Mouse (Mus musculus): Measurements from ENCODE around the gene Il1r2. TPM values are rescaled to one million over a fixed set of nuclear protein-coding genes. Genes with fewer than 3 reads are reported as not detected.

Il1r2 gene
- polyA plus RNA-seq, 1 experiment from 2014 or later: 5.1 TPM

- no peak overlapping the region for H3K27ac ChIP-seq
- H3K4me1 ChIP-seq: no peaks in the 10 kb centered on the region
- no peak overlapping the region for H3K9ac ChIP-seq
- H3K27me3 ChIP-seq (replicated peaks): no peaks in the 10 kb centered on the region
- H3K4me3 ChIP-seq (replicated peaks): no peak overlapping the region
- no peak overlapping the region for H3K4me2 ChIP-seq
- no peak for ATAC-seq (ENCODE audit: insufficient read depth, low FRiP score, low read depth)
- no peaks in the 10 kb centered on the region for H3K36me3 ChIP-seq
- WGBS: 83% methylated on average over 5 of the region's 5 CpGs
- no peaks in the 10 kb centered on the region for H3K9me3 ChIP-seq
Measured at GRCm38 (mm10) chr1:40107971-40108749, 34.3 kb downstream of the Il1r2 start.

GRCm38 (mm10) chr1:40109736-40110135, 35.9 kb downstream of the Il1r2 start:
- H3K4me1 ChIP-seq: no peaks in the 10 kb centered on the region
- no peak overlapping the region for H3K9ac ChIP-seq
- no peak overlapping the region for H3K4me2 ChIP-seq
- H3K4me3 ChIP-seq (replicated peaks): no peak overlapping the region
- no peaks in the 10 kb centered on the region for H3K27me3 ChIP-seq (replicated peaks)
- ATAC-seq (ENCODE audit: insufficient read depth, low FRiP score, low read depth): peak; percentile 58; the same call in 1 of the 2 replicates
- no peaks in the 10 kb centered on the region for H3K36me3 ChIP-seq
- no peaks in the 10 kb centered on the region for H3K9me3 ChIP-seq
- no peak overlapping the region for H3K27ac ChIP-seq
- WGBS: 57% methylated on average over 6 of the region's 6 CpGs

DNA sequence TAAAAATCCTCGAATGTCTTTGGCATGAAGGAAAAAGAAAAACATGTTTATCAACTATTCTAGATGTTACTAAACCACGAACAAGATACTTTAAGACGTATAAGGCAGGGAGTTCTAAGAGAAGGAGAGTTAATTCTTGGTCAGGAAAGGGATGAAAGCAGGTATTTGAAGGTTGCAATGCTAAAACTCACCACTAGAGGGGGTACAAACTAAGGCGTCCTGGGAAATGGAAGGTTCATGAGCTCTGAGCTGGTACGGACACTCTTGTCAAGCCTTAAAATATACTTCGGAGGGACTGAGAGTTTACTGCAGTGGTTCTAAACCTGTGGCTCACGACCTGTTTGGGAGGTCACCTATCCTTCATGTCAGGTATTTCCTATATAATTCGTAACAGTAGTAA, 41.4 kb downstream of the Il1r2 start:
- Histone ChIP-seq H3K36me3 (no peaks in the 10 kb centered on the region), H3K4me2 (no peak overlapping the region), H3K9ac (no peak overlapping the region), H3K4me1 (no peaks in the 10 kb centered on the region), H3K9me3 (no peaks in the 10 kb centered on the region), H3K27ac (no peak overlapping the region), H3K4me3 (replicated peaks) (no peak overlapping the region), H3K27me3 (replicated peaks) (no peaks in the 10 kb centered on the region)
- 44% methylated on average over 8 of the region's 8 CpGs for WGBS
- no peak for ATAC-seq (ENCODE audit: insufficient read depth, low FRiP score, low read depth)

DNA sequence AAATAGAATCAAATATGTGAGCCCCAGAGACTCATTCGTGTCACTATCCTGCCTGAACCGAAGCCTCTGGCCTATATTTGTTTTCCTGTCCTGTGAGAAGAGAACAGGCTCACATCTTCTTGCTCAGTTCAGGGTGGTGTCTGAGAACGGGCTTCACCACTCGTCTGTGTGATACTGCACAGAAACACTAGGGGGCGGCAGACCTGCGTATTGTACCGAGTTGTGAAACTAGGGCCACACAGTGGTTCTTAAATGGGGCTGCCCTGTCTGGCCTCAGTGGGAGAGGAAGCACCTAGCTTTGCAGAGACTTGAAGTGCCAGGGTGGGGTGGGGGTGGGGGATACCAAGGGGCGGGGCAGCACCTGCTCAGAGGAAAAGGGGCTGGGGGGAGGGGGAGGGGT, 42.5 kb downstream of the Il1r2 start:
- Histone ChIP-seq H3K27me3 (replicated peaks) (no peaks in the 10 kb centered on the region), H3K4me1 (no peaks in the 10 kb centered on the region), H3K9ac (no peak overlapping the region), H3K36me3 (no peaks in the 10 kb centered on the region), H3K27ac (no peak overlapping the region), H3K4me2 (no peak overlapping the region), H3K4me3 (replicated peaks) (no peak overlapping the region), H3K9me3 (no peaks in the 10 kb centered on the region)
- WGBS: 5% methylated on average over 7 of the region's 8 CpGs
- peak; percentile 58 for ATAC-seq (ENCODE audit: insufficient read depth, low FRiP score, low read depth)

DNA sequence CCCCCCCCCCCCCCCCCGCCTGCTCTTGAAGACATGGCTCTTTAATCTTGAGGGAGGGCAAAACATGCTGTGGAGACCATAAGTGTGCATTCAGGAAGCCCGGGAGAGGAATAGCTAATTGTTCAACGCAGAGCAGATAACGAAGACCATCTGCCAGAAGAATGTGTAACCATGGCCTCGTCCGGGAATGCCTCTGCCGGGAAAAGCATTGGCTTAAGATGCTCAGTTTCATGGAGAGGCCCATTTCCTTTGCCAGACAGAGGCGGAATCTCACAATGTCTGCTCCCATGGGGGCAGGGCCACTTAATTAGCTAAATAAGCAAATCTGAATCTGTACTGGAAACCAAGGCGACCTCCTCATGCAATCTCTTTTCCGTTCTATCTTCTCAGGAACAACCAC, 43.7 kb downstream of the Il1r2 start:
- 0 out of 2 replicates have a peak, but pooled peaks have one; percentile 25 for ATAC-seq (ENCODE audit: insufficient read depth, low FRiP score, low read depth)

DNA sequence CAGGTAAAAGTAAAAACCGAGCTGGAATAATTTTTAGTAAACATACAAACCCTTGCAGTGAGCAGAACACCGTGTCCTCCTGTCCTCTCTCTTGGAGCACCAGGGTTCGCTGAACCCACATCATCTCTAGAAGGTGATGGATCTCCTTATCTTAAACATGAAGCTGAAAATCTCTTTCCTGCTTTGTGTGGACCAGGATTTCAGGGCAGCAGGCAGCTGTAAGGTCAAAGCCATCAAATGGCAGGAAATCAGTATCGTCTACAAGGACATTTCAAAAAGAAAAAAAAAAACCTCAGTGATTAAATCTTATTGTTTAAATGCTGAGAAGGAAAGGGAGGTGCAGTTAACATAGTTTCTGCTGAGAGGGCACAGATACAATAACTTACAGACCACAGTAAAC, 50.4 kb downstream of the Il1r2 start:
- WGBS: 53% methylated on average over 4 of the region's 4 CpGs
- Histone ChIP-seq H3K9me3 (no peaks in the 10 kb centered on the region), H3K27ac (no peak overlapping the region), H3K4me1 (no peaks in the 10 kb centered on the region), H3K4me2 (no peak overlapping the region), H3K9ac (no peak overlapping the region), H3K4me3 (replicated peaks) (no peak overlapping the region), H3K36me3 (no peaks in the 10 kb centered on the region), H3K27me3 (replicated peaks) (no peaks in the 10 kb centered on the region)
- ATAC-seq (ENCODE audit: insufficient read depth, low FRiP score, low read depth): no peak

More for the DNA sequence above, 43.7 kb downstream of the Il1r2 start:
- Histone ChIP-seq H3K36me3 (no peaks in the 10 kb centered on the region), H3K4me3 (replicated peaks) (no peak overlapping the region), H3K4me2 (no peak overlapping the region), H3K4me1 (no peaks in the 10 kb centered on the region), H3K9me3 (no peaks in the 10 kb centered on the region), H3K27ac (no peak overlapping the region), H3K27me3 (replicated peaks) (no peaks in the 10 kb centered on the region), H3K9ac (no peak overlapping the region)
- 43% methylated on average over 9 of the region's 10 CpGs for WGBS

- no peak overlapping the region for H3K27ac ChIP-seq
- no peaks in the 10 kb centered on the region for H3K27me3 ChIP-seq (replicated peaks)
- ATAC-seq (ENCODE audit: insufficient read depth, low FRiP score, low read depth): no peak
- no peaks in the 10 kb centered on the region for H3K9me3 ChIP-seq
- WGBS: 80% methylated on average over 4 of the region's 4 CpGs
- no peaks in the 10 kb centered on the region for H3K36me3 ChIP-seq
- H3K4me3 ChIP-seq (replicated peaks): no peak overlapping the region
- H3K4me2 ChIP-seq: no peak overlapping the region
- no peak overlapping the region for H3K9ac ChIP-seq
- H3K4me1 ChIP-seq: no peaks in the 10 kb centered on the region
Measured at GRCm38 (mm10) chr1:40128481-40128880, 54.6 kb downstream of the Il1r2 start.

DNA sequence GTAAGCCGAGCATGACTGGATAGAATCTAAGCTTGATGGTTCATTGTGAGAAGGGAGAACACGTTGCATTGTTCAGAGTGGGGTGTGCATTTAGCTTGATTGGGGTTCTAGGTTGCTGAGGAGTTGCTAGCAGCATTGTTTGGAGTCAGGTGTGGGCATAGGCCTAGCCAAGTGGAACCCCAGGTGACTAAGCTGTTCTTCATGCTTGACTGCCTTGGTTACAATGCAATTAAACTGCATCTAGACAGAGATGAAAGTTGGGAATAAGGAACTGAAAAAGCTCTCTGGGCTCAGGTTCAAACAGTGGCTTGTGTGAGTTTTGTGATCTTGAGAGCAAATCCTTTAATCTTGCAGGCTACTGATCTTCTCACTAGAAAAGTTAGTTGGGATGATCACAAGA, 55.4 kb downstream of the Il1r2 start:
- H3K27me3 ChIP-seq (replicated peaks): no peaks in the 10 kb centered on the region
- H3K9ac ChIP-seq: no peak overlapping the region
- H3K36me3 ChIP-seq: no peaks in the 10 kb centered on the region
- H3K4me2 ChIP-seq: no peak overlapping the region
- WGBS: 68% methylated on average over 2 of the region's 2 CpGs
- H3K4me3 ChIP-seq (replicated peaks): no peak overlapping the region
- H3K9me3 ChIP-seq: no peaks in the 10 kb centered on the region
- no peaks in the 10 kb centered on the region for H3K4me1 ChIP-seq
- no peak for ATAC-seq (ENCODE audit: insufficient read depth, low FRiP score, low read depth)
- no peak overlapping the region for H3K27ac ChIP-seq

- ATAC-seq (ENCODE audit: insufficient read depth, low FRiP score, low read depth): no peak
- H3K9me3 ChIP-seq: no peaks in the 10 kb centered on the region
- no peak overlapping the region for H3K27ac ChIP-seq
- no peak overlapping the region for H3K4me2 ChIP-seq
- 45% methylated on average over 1 of the region's 1 CpGs for WGBS
- no peak overlapping the region for H3K4me3 ChIP-seq (replicated peaks)
- no peaks in the 10 kb centered on the region for H3K4me1 ChIP-seq
- no peak overlapping the region for H3K9ac ChIP-seq
- no peaks in the 10 kb centered on the region for H3K27me3 ChIP-seq (replicated peaks)
- no peaks in the 10 kb centered on the region for H3K36me3 ChIP-seq
Measured at GRCm38 (mm10) chr1:40131631-40132030, 57.8 kb downstream of the Il1r2 start.

DNA sequence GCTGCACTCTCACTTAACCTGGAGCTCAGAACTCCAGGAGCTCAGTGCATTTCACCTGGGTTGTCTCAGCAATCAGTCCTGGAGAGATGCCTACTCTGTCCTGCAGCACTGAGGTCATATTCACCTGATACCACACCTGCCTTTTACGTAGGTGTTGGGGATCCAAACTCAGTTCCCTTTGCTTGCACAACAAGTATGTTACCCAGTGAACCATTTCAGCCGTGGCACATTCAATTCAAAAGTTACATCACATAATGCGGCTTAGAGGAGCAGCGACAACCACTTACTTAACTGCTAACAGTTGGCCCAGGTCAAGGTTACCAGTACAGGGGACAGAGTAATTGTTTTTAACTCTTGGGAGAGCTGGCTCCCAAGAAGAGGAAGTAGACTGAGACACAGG, 58.8 kb downstream of the Il1r2 start:
- Histone ChIP-seq H3K9me3 (no peaks in the 10 kb centered on the region), H3K4me2 (no peak overlapping the region), H3K27ac (no peak overlapping the region), H3K36me3 (no peaks in the 10 kb centered on the region), H3K27me3 (replicated peaks) (no peaks in the 10 kb centered on the region), H3K4me3 (replicated peaks) (no peak overlapping the region), H3K4me1 (no peaks in the 10 kb centered on the region), H3K9ac (no peak overlapping the region)
- WGBS: 83% methylated on average over 4 of the region's 4 CpGs
- no peak for ATAC-seq (ENCODE audit: insufficient read depth, low FRiP score, low read depth)

DNA sequence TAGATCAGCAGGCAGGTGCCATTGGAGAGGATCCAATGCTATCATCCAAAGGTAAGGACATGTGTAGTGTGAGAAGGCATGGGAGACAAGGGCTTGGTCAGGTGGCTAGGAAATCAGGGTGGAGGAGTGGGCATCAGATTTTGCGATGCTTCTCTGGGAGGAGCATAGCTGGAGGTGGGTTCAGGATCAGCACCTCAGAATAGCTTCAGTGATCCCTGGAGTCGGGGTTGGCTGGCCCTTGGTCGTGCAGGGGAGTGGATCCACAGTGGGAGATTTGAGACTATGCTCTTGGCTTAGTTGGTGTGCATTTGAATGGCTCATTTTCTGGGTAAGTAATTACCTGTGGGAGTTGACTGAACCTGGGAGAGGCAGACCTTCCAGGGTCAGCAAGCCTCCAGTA, 59.7 kb downstream of the Il1r2 start:
- Histone ChIP-seq H3K9me3 (no peaks in the 10 kb centered on the region), H3K9ac (no peak overlapping the region), H3K27ac (no peak overlapping the region), H3K27me3 (replicated peaks) (no peaks in the 10 kb centered on the region), H3K4me1 (no peaks in the 10 kb centered on the region), H3K36me3 (no peaks in the 10 kb centered on the region), H3K4me3 (replicated peaks) (no peak overlapping the region), H3K4me2 (no peak overlapping the region)
- ATAC-seq (ENCODE audit: insufficient read depth, low FRiP score, low read depth): no peak
- 74% methylated on average over 3 of the region's 3 CpGs for WGBS

DNA sequence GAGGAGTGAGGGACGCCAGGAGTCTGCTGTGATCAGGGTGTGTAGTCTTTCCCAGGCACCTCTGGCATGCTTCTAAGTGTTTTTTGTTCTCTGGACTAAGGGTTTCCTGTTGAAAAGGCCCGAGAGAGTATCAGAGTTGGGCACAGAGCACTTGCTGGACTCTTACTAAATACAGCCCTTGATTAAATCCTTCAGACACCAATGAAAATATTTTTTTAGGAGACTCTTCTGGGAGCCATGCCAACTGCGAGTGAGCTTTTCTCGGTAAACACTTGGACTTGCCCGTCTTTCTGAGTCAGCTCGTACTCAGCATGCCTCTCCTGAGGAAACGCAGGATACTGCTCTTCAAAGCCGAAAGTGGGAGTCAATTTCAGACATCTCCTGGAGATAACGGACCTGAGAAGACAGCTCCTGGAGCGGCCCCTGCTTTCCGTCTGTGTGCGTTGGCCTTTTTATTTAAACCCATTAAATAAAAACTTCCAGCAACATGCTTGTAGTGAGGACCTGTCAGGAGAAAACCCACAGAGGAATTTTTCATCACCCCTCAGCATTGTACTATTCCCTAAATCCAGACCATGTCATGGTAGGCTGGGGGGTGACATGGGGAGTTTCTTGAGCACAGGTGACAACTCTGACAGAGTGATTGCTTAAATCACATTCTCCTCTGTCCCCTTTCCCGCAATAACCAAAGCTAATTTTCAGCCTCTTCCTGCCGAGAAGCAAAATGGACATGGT, 66.1 kb downstream of the Il1r2 start:
- ATAC-seq (ENCODE audit: insufficient read depth, low FRiP score, low read depth): peak; percentile 79
- Histone ChIP-seq H3K9me3 (no peaks in the 10 kb centered on the region), H3K27ac (peak overlapping the region; percentile 6; the same call in 1 of the 2 replicates), H3K4me1 (0 out of 2 replicates have a peak, but pooled peaks cover 4% of the 10 kb centered on the region), H3K9ac (no peak overlapping the region), H3K4me2 (no peak overlapping the region), H3K4me3 (replicated peaks) (no peak overlapping the region), H3K36me3 (no peaks in the 10 kb centered on the region), H3K27me3 (replicated peaks) (no peaks in the 10 kb centered on the region)
- WGBS: 40% methylated on average over 14 of the region's 14 CpGs
